Mouse (Mus musculus): Measurements from ENCODE around the gene Tldc2. TPM values are rescaled to one million over a fixed set of nuclear protein-coding genes. Genes with fewer than 3 reads are reported as not detected.

Tldc2 gene
- not detected in 2 replicates for polyA plus RNA-seq (2015; fragmentation: Nextera tagmentation; extraction: Ambion mirVana)

DNA sequence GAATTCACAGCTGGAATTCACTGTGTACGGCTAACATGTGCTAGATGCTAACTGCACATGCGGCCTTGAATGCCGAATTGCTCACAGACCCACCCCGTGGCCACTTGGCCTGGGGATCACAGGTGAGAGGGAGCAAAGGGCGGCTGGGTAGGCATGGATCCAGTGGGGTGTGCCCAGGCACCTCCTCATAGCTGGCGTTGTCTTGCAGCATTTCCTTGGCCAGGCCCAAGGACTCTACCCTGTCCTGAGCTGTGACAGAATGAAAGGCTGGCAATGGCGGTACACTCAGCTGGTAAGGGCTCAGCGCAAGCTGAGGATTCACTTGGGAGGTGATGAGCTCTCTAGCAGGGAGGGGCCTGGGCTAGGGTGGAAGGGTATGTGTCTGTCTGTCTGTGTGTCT, at the start of gene Tldc2:
Gene Tldc2 (plus strand): TSS at position 260 of the 400 bp plus-strand sequence.
- Histone ChIP-seq H3K4me1 (peaks cover 4% of the 10 kb centered on the region; the same call in 1 of the 2 replicates), H3K9ac (no peak within 1 kb of the TSS), H3K36me3 (no peaks in the 10 kb centered on the region), H3K27me3 (no peaks in the 10 kb centered on the region), H3K9me3 (no peaks in the 10 kb centered on the region), H3K4me3 (no peak within 1 kb of the TSS), H3K4me2 (replicated peaks) (no peak within 1 kb of the TSS), H3K27ac (no peak within 1 kb of the TSS)
- 76% methylated on average over 8 of the region's 8 CpGs for WGBS
- no peak for ATAC-seq (ENCODE audit: low FRiP score, low read depth)

DNA sequence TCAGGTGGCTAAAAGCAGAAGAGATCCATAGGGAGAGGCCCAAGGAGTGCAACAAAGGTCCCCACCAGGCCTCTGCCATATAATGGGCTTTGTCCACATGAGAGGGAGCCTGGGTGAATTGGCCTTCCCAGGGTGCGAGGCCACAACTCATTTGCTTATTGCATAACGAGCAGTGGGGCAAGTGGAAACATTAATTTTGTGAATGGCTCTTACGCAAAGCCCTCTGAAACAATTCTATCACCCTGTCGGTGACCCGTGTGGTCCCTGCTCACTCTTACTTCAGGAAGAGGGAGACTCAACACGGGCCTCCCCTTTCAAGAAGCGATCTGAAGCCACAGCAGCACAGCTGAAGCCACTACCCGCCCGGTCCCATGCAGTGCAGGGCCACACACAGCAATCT, 49.6 kb upstream of the Tldc2 start:
- ATAC-seq (ENCODE audit: low FRiP score, low read depth): no peak

GRCm38 (mm10) chr2:157039900-157040648, 46.8 kb upstream of the Tldc2 start:
- H3K36me3 ChIP-seq: peaks cover 91% of the 10 kb centered on the region
- 92% methylated on average over 50 of the region's 50 CpGs for WGBS
- no peaks in the 10 kb centered on the region for H3K4me1 ChIP-seq
- no peak for ATAC-seq (ENCODE audit: low FRiP score, low read depth)
- peaks cover 6% of the 10 kb centered on the region; the same call in 1 of the 2 replicates for H3K9me3 ChIP-seq
- H3K4me3 ChIP-seq: no peak overlapping the region
- H3K9ac ChIP-seq: no peak overlapping the region
- H3K27me3 ChIP-seq: no peaks in the 10 kb centered on the region
- no peak overlapping the region for H3K27ac ChIP-seq
- H3K4me2 ChIP-seq (replicated peaks): no peak overlapping the region

More for the DNA sequence above, 49.6 kb upstream of the Tldc2 start:
- no peaks in the 10 kb centered on the region for H3K27me3 ChIP-seq
- WGBS: 85% methylated on average over 9 of the region's 9 CpGs
- H3K4me2 ChIP-seq (replicated peaks): no peak overlapping the region
- H3K27ac ChIP-seq: no peak overlapping the region
- no peak overlapping the region for H3K4me3 ChIP-seq
- no peaks in the 10 kb centered on the region for H3K9me3 ChIP-seq
- no peaks in the 10 kb centered on the region for H3K4me1 ChIP-seq
- no peak overlapping the region for H3K9ac ChIP-seq
- peaks cover 93% of the 10 kb centered on the region for H3K36me3 ChIP-seq

DNA sequence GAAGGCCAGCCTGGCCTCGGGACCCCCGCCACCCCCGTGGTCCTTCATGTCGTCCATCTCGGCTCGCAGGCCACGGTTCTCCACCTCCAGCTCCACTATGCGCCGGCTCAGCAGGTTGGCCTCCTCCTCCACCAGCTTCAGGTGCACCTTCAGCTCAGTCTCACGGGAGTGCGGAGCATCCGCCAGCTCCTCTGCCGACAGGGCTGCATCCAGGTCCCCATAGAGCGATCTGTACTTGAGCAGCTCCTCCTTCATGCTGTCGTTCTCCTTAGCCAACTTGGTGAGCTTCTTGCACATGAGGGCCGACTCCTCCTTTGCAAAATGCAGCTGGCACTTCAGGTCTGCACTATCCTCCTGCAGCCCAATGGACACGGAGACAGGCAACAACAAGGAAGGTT, 46.2 kb upstream of the Tldc2 start:
- Histone ChIP-seq H3K4me2 (replicated peaks) (no peak overlapping the region), H3K9me3 (peaks cover 8% of the 10 kb centered on the region), H3K4me3 (no peak overlapping the region), H3K27ac (no peak overlapping the region), H3K4me1 (no peaks in the 10 kb centered on the region), H3K36me3 (peaks cover 91% of the 10 kb centered on the region), H3K27me3 (no peaks in the 10 kb centered on the region), H3K9ac (no peak overlapping the region)
- no peak for ATAC-seq (ENCODE audit: low FRiP score, low read depth)
- WGBS: 87% methylated on average over 17 of the region's 17 CpGs

DNA sequence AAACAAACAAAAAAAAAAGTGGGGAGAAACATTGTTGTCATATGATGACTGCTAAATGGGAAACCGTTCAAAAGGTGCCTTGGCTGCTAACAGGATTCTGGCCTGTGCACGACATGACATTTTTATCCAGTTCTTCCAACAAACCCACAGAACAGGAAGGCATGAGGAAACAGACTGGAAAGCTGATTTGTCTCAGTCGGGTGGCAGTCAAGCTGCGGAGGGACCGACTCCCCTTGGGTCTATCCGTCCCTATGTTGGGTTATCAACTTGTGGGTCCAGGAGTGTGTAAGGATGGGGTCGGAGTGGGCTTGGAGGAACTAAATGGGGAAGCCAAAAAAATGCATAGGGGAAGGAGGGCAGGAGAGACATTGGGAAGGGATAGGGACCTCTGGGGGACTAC, 45.4 kb upstream of the Tldc2 start:
- 90% methylated on average over 7 of the region's 7 CpGs for WGBS
- H3K9me3 ChIP-seq: peaks cover 12% of the 10 kb centered on the region
- H3K4me1 ChIP-seq: no peaks in the 10 kb centered on the region
- H3K27ac ChIP-seq: no peak overlapping the region
- no peak for ATAC-seq (ENCODE audit: low FRiP score, low read depth)
- no peak overlapping the region for H3K4me3 ChIP-seq
- H3K36me3 ChIP-seq: peaks cover 92% of the 10 kb centered on the region
- H3K9ac ChIP-seq: no peak overlapping the region
- no peaks in the 10 kb centered on the region for H3K27me3 ChIP-seq
- H3K4me2 ChIP-seq (replicated peaks): no peak overlapping the region

DNA sequence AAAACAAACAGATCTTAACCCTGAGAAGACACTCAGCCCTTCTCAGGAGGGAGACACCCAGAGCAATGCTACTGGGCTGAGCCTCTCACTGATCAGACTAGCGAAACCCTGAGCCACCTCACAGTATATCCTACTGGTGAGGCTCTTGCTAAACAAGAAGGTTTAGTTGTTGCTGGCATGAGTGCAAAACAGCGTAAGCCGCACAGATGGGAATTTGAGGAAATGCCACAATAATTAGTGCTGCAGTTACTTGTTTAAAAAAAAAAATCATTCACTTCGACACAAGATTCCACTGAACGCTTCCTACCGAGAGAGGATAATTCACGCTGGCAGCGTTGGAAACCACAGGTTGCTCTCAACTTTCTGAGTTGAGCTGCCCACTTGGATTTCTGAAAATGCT, 43.3 kb upstream of the Tldc2 start:
- WGBS: 87% methylated on average over 8 of the region's 8 CpGs
- Histone ChIP-seq H3K4me2 (replicated peaks) (no peak overlapping the region), H3K36me3 (peaks cover 89% of the 10 kb centered on the region), H3K27ac (no peak overlapping the region), H3K4me1 (peaks cover 8% of the 10 kb centered on the region; the same call in 1 of the 2 replicates), H3K4me3 (no peak overlapping the region), H3K9me3 (peaks cover 12% of the 10 kb centered on the region), H3K27me3 (no peaks in the 10 kb centered on the region), H3K9ac (no peak overlapping the region)
- no peak for ATAC-seq (ENCODE audit: low FRiP score, low read depth)

DNA sequence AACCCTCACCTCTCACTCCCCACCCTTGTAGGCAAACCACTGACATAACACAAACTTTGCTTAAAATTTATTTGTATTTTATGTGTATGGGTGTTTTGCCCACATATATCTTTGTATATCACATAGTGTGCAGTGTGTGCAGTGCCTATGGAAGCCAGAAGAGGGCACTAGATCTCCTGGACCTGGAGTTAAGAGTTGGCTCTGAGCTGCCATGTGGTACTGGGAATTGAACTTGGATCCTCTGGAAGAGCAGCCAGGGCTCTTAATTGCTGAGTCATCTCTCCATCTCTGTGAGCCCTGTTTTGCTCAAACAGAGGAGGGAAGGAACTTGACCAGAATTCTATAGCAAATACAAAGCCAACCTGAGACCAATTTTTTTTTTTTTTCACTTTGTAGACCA, 42.9 kb upstream of the Tldc2 start:
- Histone ChIP-seq H3K4me3 (no peak overlapping the region), H3K4me1 (peaks cover 8% of the 10 kb centered on the region; the same call in 1 of the 2 replicates), H3K9me3 (peaks cover 12% of the 10 kb centered on the region), H3K36me3 (peaks cover 89% of the 10 kb centered on the region), H3K27ac (no peak overlapping the region), H3K9ac (no peak overlapping the region), H3K27me3 (no peaks in the 10 kb centered on the region), H3K4me2 (replicated peaks) (no peak overlapping the region)
- no peak for ATAC-seq (ENCODE audit: low FRiP score, low read depth)

DNA sequence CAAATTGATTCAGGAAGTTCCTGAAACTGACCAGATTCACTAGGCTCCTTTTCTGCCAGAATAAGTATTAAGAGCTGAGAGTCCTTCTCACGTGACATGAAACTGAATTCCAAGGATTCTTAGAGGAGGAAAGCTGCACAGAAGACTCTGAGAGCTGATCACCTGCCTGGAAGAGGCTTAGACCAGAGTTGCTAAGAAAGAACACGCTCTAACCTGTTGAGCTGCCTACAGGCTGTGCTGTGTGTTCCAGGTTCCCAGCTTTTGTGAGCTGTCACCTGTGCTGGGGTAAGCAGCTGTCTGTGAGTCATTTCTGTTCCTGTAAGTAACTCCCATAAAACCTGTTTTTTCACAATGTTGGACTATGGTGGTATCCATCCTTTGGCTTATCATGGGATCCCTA, 40.9 kb upstream of the Tldc2 start:
- 95% methylated on average over 2 of the region's 2 CpGs for WGBS
- Histone ChIP-seq H3K4me2 (replicated peaks) (no peak overlapping the region), H3K36me3 (peaks cover 89% of the 10 kb centered on the region), H3K9ac (no peak overlapping the region), H3K27me3 (no peaks in the 10 kb centered on the region), H3K4me1 (peaks cover 13% of the 10 kb centered on the region; the same call in 1 of the 2 replicates), H3K9me3 (peaks cover 12% of the 10 kb centered on the region), H3K27ac (no peak overlapping the region), H3K4me3 (no peak overlapping the region)
- ATAC-seq (ENCODE audit: low FRiP score, low read depth): no peak

- WGBS: 95% methylated on average over 5 of the region's 5 CpGs
- H3K36me3 ChIP-seq: peaks cover 88% of the 10 kb centered on the region
- no peak overlapping the region for H3K4me3 ChIP-seq
- H3K4me1 ChIP-seq: peaks cover 13% of the 10 kb centered on the region; the same call in 1 of the 2 replicates
- no peak for ATAC-seq (ENCODE audit: low FRiP score, low read depth)
- H3K9me3 ChIP-seq: peaks cover 12% of the 10 kb centered on the region
- no peak overlapping the region for H3K4me2 ChIP-seq (replicated peaks)
- H3K27ac ChIP-seq: no peak overlapping the region
- no peak overlapping the region for H3K9ac ChIP-seq
- no peaks in the 10 kb centered on the region for H3K27me3 ChIP-seq
Measured at GRCm38 (mm10) chr2:157046956-157047355, 39.9 kb upstream of the Tldc2 start.

DNA sequence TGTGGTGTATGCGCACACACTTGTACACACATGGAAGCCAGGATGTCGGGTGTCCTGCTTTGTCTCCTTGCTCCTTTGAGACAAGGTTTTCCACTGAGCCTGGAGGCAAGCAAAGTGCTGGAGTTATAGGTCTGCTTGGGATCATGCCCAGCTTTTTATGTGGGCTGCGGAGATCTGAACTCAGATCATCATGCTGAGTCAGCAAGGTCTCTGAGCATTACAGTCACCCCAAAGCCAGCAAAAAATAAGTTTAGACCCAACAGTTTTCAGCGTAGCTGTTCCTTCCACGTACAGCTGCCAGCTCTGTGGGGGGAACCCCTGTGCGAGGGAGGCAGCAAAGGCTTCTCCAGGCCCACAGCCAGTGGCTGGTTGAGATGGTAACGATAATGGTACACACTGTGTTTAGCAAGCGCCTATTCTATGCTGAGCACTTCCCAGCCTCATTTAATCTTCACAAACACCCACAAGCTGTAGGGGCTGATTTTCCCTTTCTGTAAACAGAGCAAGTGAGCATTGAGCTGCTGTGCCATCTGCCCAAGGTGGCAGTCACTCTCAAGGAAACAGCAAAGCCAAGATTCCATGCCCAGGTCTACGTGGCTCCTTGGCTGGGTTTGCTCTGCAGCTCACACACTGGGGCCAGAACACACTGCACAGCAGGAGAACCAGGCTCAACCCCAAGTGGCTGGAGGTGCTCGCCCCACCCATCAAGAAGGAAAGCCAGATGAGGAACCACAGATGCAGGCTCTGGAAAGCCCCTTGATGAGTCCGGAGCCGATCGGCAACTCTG, 38.3 kb upstream of the Tldc2 start:
- Histone ChIP-seq H3K36me3 (peaks cover 95% of the 10 kb centered on the region), H3K4me2 (replicated peaks) (no peak overlapping the region), H3K4me1 (peaks cover 13% of the 10 kb centered on the region; the same call in 1 of the 2 replicates), H3K4me3 (no peak overlapping the region), H3K27me3 (no peaks in the 10 kb centered on the region), H3K9ac (no peak overlapping the region), H3K27ac (no peak overlapping the region; the same call in 1 of the 2 replicates), H3K9me3 (peaks cover 12% of the 10 kb centered on the region)
- ATAC-seq (ENCODE audit: low FRiP score, low read depth): no peak
- WGBS: 90% methylated on average over 13 of the region's 13 CpGs

DNA sequence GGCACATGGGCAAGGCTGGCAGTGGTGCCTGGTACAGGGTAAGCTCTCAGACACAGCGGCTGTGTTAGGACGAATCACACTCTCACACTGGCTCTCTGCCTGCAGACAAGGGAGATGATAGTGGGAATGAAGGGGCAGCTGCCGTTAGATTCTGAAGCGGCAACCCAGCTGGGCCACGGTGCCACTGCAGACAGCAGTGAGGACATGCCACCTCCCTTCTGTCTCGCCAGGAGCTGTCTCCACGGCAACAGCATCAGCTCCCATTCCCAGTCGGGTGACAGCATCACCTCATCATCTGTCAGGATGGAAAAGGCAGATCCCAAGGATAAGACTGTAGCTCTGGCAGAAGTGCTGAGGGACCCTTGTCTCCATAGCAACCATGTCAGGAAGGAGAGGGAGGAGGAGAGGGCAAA, 37.0 kb upstream of the Tldc2 start:
- Histone ChIP-seq H3K4me3 (no peak overlapping the region), H3K27me3 (no peaks in the 10 kb centered on the region), H3K9me3 (peaks cover 6% of the 10 kb centered on the region; the same call in 1 of the 2 replicates), H3K36me3 (peaks cover 95% of the 10 kb centered on the region), H3K4me1 (peaks cover 15% of the 10 kb centered on the region), H3K27ac (no peak overlapping the region), H3K4me2 (replicated peaks) (no peak overlapping the region), H3K9ac (no peak overlapping the region)
- 0 out of 2 replicates have a peak, but pooled peaks have one; percentile 31 for ATAC-seq (ENCODE audit: low FRiP score, low read depth)
- 76% methylated on average over 8 of the region's 8 CpGs for WGBS

GRCm38 (mm10) chr2:157052448-157052847, 34.4 kb upstream of the Tldc2 start:
- Histone ChIP-seq H3K36me3 (peaks cover 86% of the 10 kb centered on the region), H3K4me2 (replicated peaks) (no peak overlapping the region), H3K27me3 (no peaks in the 10 kb centered on the region), H3K27ac (no peak overlapping the region), H3K4me3 (no peak overlapping the region), H3K9ac (no peak overlapping the region), H3K4me1 (peaks cover 18% of the 10 kb centered on the region), H3K9me3 (no peaks in the 10 kb centered on the region)
- no peak for ATAC-seq (ENCODE audit: low FRiP score, low read depth)
- 83% methylated on average over 8 of the region's 8 CpGs for WGBS

All from limb, embryonic 13.5 days (tissue).